Mouse (Mus musculus) erythroblast, embryonic 14.5 days (primary cell): ENCODE results near the gene Polr3c.

ENCODE experiments used
- GATA1 ChIP-seq: IDR thresholded peaks from 2 replicates; pipeline ENCODE4 v1.6.1; 2012; ENCODE audit warnings: low read length, inconsistent platforms, mixed read lengths
- TAL1 ChIP-seq: IDR thresholded peaks from 3 replicates; pipeline ENCODE4 v1.6.1; 2012; ENCODE audit warnings: low read length, inconsistent platforms, mixed read lengths

DNA sequence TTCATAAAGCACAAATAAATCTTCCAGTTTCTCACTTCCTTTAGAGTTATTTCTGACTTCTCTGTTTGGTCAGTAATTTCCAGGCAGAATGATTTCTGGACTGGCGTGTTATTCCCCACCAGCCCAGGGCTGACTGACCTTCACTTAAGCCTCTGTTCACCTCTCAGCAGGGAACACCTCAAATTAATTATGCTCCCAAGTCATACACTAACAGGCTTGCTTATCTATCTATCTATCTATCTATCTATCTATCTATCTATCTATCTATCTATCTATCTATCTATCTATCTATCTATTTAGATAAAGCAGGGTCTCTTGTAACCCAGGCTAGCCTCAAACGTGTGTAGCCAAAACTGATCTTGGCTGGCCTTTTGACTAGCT, 18.8 kb downstream of the Polr3c start:
- no peak for TF ChIP-seq GATA1
- TF ChIP-seq TAL1 = no peak
